Mouse (Mus musculus): ENCODE data around the gene Fmn2.

DNA sequence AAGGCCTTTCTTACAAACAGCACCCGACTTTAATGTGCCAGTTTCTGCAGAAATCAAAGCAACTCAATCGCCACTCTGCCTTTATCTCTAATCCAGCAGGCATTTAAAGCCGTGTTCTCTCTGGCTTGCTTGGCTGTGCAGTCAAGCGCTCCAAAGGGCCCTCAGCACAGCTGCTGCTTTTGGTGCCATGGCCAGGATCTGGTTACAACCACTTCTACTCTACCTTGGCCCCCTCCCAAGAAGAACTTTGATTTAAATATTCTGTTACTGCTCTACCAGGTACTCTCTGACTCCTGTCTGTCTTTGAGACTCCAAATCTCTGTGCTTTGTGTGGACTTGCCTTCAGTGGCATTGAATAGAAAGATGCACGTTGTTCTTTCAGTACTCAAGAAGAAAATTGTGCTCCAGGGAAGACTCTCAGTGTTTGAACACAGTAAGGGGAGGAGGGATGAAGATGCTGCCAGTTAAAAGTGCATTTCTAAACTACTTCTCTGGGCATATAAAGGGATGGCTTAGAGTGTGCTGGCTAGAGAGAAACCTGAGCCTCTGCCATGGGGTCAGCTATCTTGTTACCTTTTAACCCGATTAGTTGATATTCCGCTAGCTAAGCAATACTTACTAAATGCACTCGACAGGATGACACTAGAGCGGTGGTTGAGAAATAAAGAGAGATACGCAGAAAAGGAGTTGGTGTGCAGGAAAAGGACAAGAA is 358.9 kb downstream of the Fmn2 start:
- no peak for TF ChIP-seq EP300 (IDR thresholded peaks at IDR 0.05)
- TF ChIP-seq CTCF (IDR thresholded peaks at IDR 0.05), result no peak
